In genomic region chr19:61175756-61176324, GRCm38 (mm10) we compare ENCODE assay signal across 8 mouse cellular contexts. TPM values are rescaled to one million over a fixed set of nuclear protein-coding genes. Genes with fewer than 3 reads are reported as not detected.
DNase-seq lines count a peak whose midpoint lies in the region; ATAC-seq and TF ChIP-seq lines count a peak whose summit lies in the region.

Gene Gm7102 (minus strand): TSS chr19:61176309.

- H3K27me3 ChIP-seq in hindbrain, embryonic 10.5 days (ENCODE audit: insufficient read depth, poor library complexity, severe bottlenecking), result peaks cover 3% of the 10 kb centered on the region
- peaks cover 11% of the 10 kb centered on the region for H3K27me3 ChIP-seq in liver, embryonic 13.5 days

- DNase-seq in adrenal gland, postnatal 14 days, result peak; percentile 7
- no peak for DNase-seq in adrenal gland, postnatal 10 days
- DNase-seq in ES-E14 (ENCODE audit: low read depth, low spot score), result no peak
- peak; percentile 17 for DNase-seq in hindbrain, embryonic 10.5 days (ENCODE audit: low spot score)
- DNase-seq in liver, embryonic 13.5 days, result no peak
- DNase-seq in spleen, postnatal 10 days (ENCODE audit: low spot score in 2 of 2), result no peak
- DNase-seq in frontal cortex, postnatal 25 days (ENCODE audit: low spot score in 2 of 2), result no peak
- DNase-seq in right cerebral cortex, postnatal 10 days (ENCODE audit: low spot score in 2 of 2), result no peak

- in situ Hi-C loops in ES-E14 (cut with MboI; ENCODE audit: low sequenced_read_pairs in 2 of 2, unreplicated experiment in 2 of 2), result no loop called here

- H3K9me3 ChIP-seq in ES-E14 (ENCODE audit: control insufficient read depth, insufficient read depth, low read depth, low read length), result no peaks in the 10 kb centered on the region
- H3K9me3 ChIP-seq in hindbrain, embryonic 10.5 days, result peaks cover 19% of the 10 kb centered on the region; the same call in 1 of the 2 replicates
- H3K9me3 ChIP-seq in liver, embryonic 13.5 days (replicated peaks), result no peaks in the 10 kb centered on the region

- peak within 1 kb of the TSS; percentile 51 for H3K4me2 ChIP-seq in liver, embryonic 13.5 days

- 25% methylated on average over 39 of the region's 39 CpGs for WGBS in hindbrain, embryonic 10.5 days
- 20% methylated on average over 39 of the region's 39 CpGs for WGBS in liver, embryonic 13.5 days (ENCODE audit: insufficient replicate concordance)

- no peak within 1 kb of the TSS for H3K27ac ChIP-seq in ES-E14 (ENCODE audit: insufficient read depth, low read depth, low read length, poor library complexity, severe bottlenecking)
- H3K27ac ChIP-seq in hindbrain, embryonic 10.5 days, result no peak within 1 kb of the TSS
- no peak within 1 kb of the TSS for H3K27ac ChIP-seq in liver, embryonic 13.5 days

- H3K4me1 ChIP-seq in ES-E14 (ENCODE audit: control insufficient read depth in 2 of 2, insufficient read depth in 2 of 2, low read length in 2 of 2, poor library complexity in 1 of 2), result no peaks in the 10 kb centered on the region
- H3K4me1 ChIP-seq in hindbrain, embryonic 10.5 days (replicated peaks), result no peaks in the 10 kb centered on the region
- no peaks in the 10 kb centered on the region for H3K4me1 ChIP-seq in liver, embryonic 13.5 days (replicated peaks)

- peak within 1 kb of the TSS; percentile 82 for H3K9ac ChIP-seq in ES-E14 (ENCODE audit: insufficient read depth, low read depth, low read length, poor library complexity, severe bottlenecking)
- no peak within 1 kb of the TSS for H3K9ac ChIP-seq in liver, embryonic 13.5 days

- H3K36me3 ChIP-seq in ES-E14 (ENCODE audit: control insufficient read depth, insufficient read depth, low read length, poor library complexity, severe bottlenecking), result no peaks in the 10 kb centered on the region
- no peaks in the 10 kb centered on the region for H3K36me3 ChIP-seq in hindbrain, embryonic 10.5 days
- H3K36me3 ChIP-seq in liver, embryonic 13.5 days, result no peaks in the 10 kb centered on the region

- no peak for ATAC-seq in liver, embryonic 13.5 days (ENCODE audit: low read depth)

- peak within 1 kb of the TSS; percentile 62 to 66; a peak in 3 of 4 replicates for H3K4me3 ChIP-seq in ES-E14 (ENCODE audit: insufficient read depth in 1 of 2, low read depth in 1 of 2, low read length in 2 of 2, poor library complexity in 1 of 2, severe bottlenecking in 1 of 2)
- peak within 1 kb of the TSS; percentile 46 for H3K4me3 ChIP-seq in hindbrain, embryonic 10.5 days
- H3K4me3 ChIP-seq in liver, embryonic 13.5 days (replicated peaks), result peak within 1 kb of the TSS; percentile 39

TF ChIP-seq in ES-E14, 5 proteins besides CTCF, POLR2A, EP300 and RAD21:
- TF ChIP-seq HCFC1 (IDR thresholded peaks at IDR 0.05; ENCODE audit: borderline replicate concordance, insufficient read depth, low read length) (peak; percentile 46; the same call in 1 of the 2 replicates), ZC3H11A (IDR thresholded peaks at IDR 0.05; ENCODE audit: borderline replicate concordance, low read depth, low read length) (no peak), CHD2 (IDR thresholded peaks at IDR 0.05; ENCODE audit: low read depth, low read length) (no peak), ZNF384 (IDR thresholded peaks at IDR 0.05; ENCODE audit: low read depth, low read length) (no peak)

RNA-seq across cellular contexts. Expression of gene Gm7102, which starts in this region (rescaled TPM):
- not detected in 2 replicates for total RNA-seq in adrenal gland, postnatal 14 days (2021)
- under 1 TPM in 1 of 2 experiments, not detected in 1; 0.27 TPM for total RNA-seq in adrenal gland, postnatal 10 days (2021)
- total RNA-seq in ES-E14 (2012; rRNA removed), result 0.58 and 0.71 TPM in 2 replicates
- polyA plus RNA-seq in hindbrain, embryonic 10.5 days (2016; fragmentation: Nextera tagmentation; extraction: Ambion mirVana), result not detected in 2 replicates
- 0.13 TPM in 1 of 2 replicates, not detected in the other for polyA plus RNA-seq in liver, embryonic 13.5 days (2015; fragmentation: Nextera tagmentation; extraction: Ambion mirVana)

Comparison
In these comparisons a context has a peak if more than half of its experiments do, and no peak if none do; other contexts are left out.
1. Peak in DNase-seq in adrenal gland, postnatal 14 days; RNA of the gene not detected or under 1 TPM.
2. Peak in DNase-seq and H3K4me3 ChIP-seq in hindbrain, embryonic 10.5 days; RNA of the gene not detected or under 1 TPM.